Mouse (Mus musculus): ENCODE data around the gene Cdiptos. TPM values are rescaled to one million over a fixed set of nuclear protein-coding genes. Genes with fewer than 3 reads are reported as not detected.

Cdiptos gene
- polyA plus RNA-seq, 1 experiment from 2014 or later = 0.81 TPM

- Histone ChIP-seq H3K27me3 (ENCODE audit: low read depth, poor library complexity, severe bottlenecking) (no peaks in the 10 kb centered on the region), H3K4me3 (peak overlapping the region; percentile 83), H3K4me1 (peaks cover 85% of the 10 kb centered on the region), H3K27ac (peak overlapping the region; percentile 98), H3K36me3 (peaks cover 45% of the 10 kb centered on the region), H3K9me3 (replicated peaks) (no peaks in the 10 kb centered on the region)
- 79% methylated on average over 15 of the region's 15 CpGs for WGBS
- no peak for DNase-seq (ENCODE audit: low spot score)
Observed at GRCm38 (mm10) chr7:127018416-127019305, 42.8 kb upstream of the Cdiptos start.

GRCm38 (mm10) chr7:127017950-127018345, 42.0 kb upstream of the Cdiptos start:
- Histone ChIP-seq H3K4me3 (peak overlapping the region; percentile 21; the same call in 1 of the 2 replicates), H3K27me3 (ENCODE audit: low read depth, poor library complexity, severe bottlenecking) (no peaks in the 10 kb centered on the region), H3K4me1 (peaks cover 78% of the 10 kb centered on the region), H3K36me3 (peaks cover 45% of the 10 kb centered on the region), H3K9me3 (replicated peaks) (no peaks in the 10 kb centered on the region), H3K27ac (peak overlapping the region; percentile 98)
- no peak for DNase-seq (ENCODE audit: low spot score)
- WGBS = 55% methylated on average over 6 of the region's 6 CpGs

DNA sequence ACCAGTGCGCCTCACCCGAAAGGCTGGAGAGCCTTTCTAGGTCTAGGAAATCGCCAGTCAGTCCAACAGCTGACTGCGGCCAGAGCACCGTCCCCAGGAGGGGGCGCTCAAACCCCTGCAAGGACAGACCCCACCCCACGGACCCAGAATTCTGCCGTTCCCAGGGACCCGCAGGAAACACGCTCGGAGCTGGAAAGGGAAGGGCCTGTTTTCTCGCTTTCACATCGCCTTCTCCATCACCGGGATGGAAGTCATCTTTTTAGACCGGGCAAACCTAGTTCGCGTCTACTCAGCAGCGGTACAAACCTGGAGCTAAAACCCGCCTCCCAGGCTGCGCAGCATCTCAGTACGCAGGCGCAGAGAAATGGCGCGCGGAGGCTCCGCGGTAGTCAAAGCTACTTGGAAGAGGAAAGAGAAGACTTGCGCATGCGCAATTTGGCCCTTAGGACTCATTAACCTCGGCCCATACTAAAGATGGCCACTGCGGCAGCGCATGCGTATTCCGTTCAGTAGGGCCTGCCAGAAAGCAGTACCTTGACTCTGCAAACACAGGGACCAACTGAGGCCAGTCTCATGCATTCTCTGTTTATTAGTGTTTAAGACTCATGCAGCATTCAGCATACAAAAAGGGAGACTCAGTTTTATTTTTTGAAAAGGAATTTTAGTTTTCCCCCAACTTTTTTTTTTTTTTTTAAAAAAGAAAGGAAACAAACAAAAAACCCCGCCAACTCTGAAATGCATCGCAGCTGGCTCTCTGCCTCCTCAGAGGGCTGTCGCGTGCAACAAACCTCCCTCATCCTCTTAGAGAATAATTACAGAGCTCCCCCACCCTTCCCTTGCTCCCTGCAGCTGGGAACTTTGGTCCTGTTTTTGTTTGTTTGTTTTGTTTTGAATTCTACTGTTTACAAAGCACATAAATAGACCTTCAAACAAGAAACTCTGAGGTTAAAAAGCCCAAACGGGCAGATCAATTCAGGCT, 41.4 kb upstream of the Cdiptos start, which contains the start of gene Pagr1a:
Pagr1a (minus strand) TSS at position 382 of the 979 bp plus-strand sequence.
- no peaks in the 10 kb centered on the region for H3K27me3 ChIP-seq (ENCODE audit: low read depth, poor library complexity, severe bottlenecking)
- peaks cover 45% of the 10 kb centered on the region for H3K36me3 ChIP-seq
- DNase-seq (ENCODE audit: low spot score) = peak; percentile 97
- H3K9me3 ChIP-seq (replicated peaks) = no peaks in the 10 kb centered on the region
- 5% methylated on average over 39 of the region's 39 CpGs for WGBS
- H3K27ac ChIP-seq = peak within 1 kb of the TSS; percentile 98
- H3K4me3 ChIP-seq = peak within 1 kb of the TSS; percentile 87
- peaks cover 71% of the 10 kb centered on the region for H3K4me1 ChIP-seq

GRCm38 (mm10) chr7:127016486-127016938, 40.6 kb upstream of the Cdiptos start:
- Histone ChIP-seq H3K27me3 (ENCODE audit: low read depth, poor library complexity, severe bottlenecking) (no peaks in the 10 kb centered on the region), H3K4me3 (peak overlapping the region; percentile 87), H3K4me1 (peaks cover 64% of the 10 kb centered on the region), H3K36me3 (peaks cover 44% of the 10 kb centered on the region), H3K27ac (peak overlapping the region; percentile 98), H3K9me3 (replicated peaks) (no peaks in the 10 kb centered on the region)
- DNase-seq (ENCODE audit: low spot score) = peak; percentile 72
- under 1% methylated on average over 22 of the region's 22 CpGs for WGBS

DNA sequence TGATC, 40.4 kb upstream of the Cdiptos start, which contains the start of gene Pagr1b:
Pagr1b (minus strand) TSS at position 4 of the 5 bp plus-strand sequence.
- DNase-seq (ENCODE audit: low spot score) = no peak
- peak within 1 kb of the TSS; percentile 98 for H3K27ac ChIP-seq
- H3K4me1 ChIP-seq = peaks cover 61% of the 10 kb centered on the region
- peak within 1 kb of the TSS; percentile 87 for H3K4me3 ChIP-seq
- no peaks in the 10 kb centered on the region for H3K9me3 ChIP-seq (replicated peaks)
- peaks cover 45% of the 10 kb centered on the region for H3K36me3 ChIP-seq
- H3K27me3 ChIP-seq (ENCODE audit: low read depth, poor library complexity, severe bottlenecking) = no peaks in the 10 kb centered on the region

- Histone ChIP-seq H3K4me3 (peak overlapping the region; percentile 87), H3K9me3 (replicated peaks) (no peaks in the 10 kb centered on the region), H3K27me3 (ENCODE audit: low read depth, poor library complexity, severe bottlenecking) (no peaks in the 10 kb centered on the region), H3K4me1 (peaks cover 59% of the 10 kb centered on the region), H3K36me3 (peaks cover 47% of the 10 kb centered on the region), H3K27ac (peak overlapping the region; percentile 98)
- whole genome bisulfite sequencing = 4% methylated on average over 10 of the region's 10 CpGs
- no peak for DNase-seq (ENCODE audit: low spot score)
Observed at GRCm38 (mm10) chr7:127016081-127016480, 40.2 kb upstream of the Cdiptos start.

- no peaks in the 10 kb centered on the region for H3K9me3 ChIP-seq (replicated peaks)
- peaks cover 48% of the 10 kb centered on the region for H3K36me3 ChIP-seq
- peak overlapping the region; percentile 98; the same call in 1 of the 2 replicates for H3K27ac ChIP-seq
- H3K4me1 ChIP-seq = peaks cover 48% of the 10 kb centered on the region
- 92% methylated on average over 12 of the region's 12 CpGs for WGBS
- peak overlapping the region; percentile 87 for H3K4me3 ChIP-seq
- H3K27me3 ChIP-seq (ENCODE audit: low read depth, poor library complexity, severe bottlenecking) = no peaks in the 10 kb centered on the region
- no peak for DNase-seq (ENCODE audit: low spot score)
Observed at GRCm38 (mm10) chr7:127014993-127015392, 39.1 kb upstream of the Cdiptos start.

GRCm38 (mm10) chr7:127014320-127014719, 38.4 kb upstream of the Cdiptos start, which contains the start of gene Mvp:
Gene Mvp (minus strand): TSS chr7:127014621.
- 50% methylated on average over 11 of the region's 11 CpGs for WGBS
- Histone ChIP-seq H3K27me3 (ENCODE audit: low read depth, poor library complexity, severe bottlenecking) (no peaks in the 10 kb centered on the region), H3K36me3 (peaks cover 48% of the 10 kb centered on the region), H3K9me3 (replicated peaks) (no peaks in the 10 kb centered on the region), H3K4me1 (peaks cover 42% of the 10 kb centered on the region), H3K4me3 (peak within 1 kb of the TSS; percentile 87), H3K27ac (peak within 1 kb of the TSS; percentile 98)
- DNase-seq (ENCODE audit: low spot score) = peak; percentile 54

GRCm38 (mm10) chr7:127013385-127013784, 37.5 kb upstream of the Cdiptos start:
- H3K27ac ChIP-seq = no peak overlapping the region
- H3K27me3 ChIP-seq (ENCODE audit: low read depth, poor library complexity, severe bottlenecking) = no peaks in the 10 kb centered on the region
- H3K4me1 ChIP-seq = peaks cover 32% of the 10 kb centered on the region
- H3K9me3 ChIP-seq (replicated peaks) = no peaks in the 10 kb centered on the region
- DNase-seq (ENCODE audit: low spot score) = no peak
- peaks cover 48% of the 10 kb centered on the region for H3K36me3 ChIP-seq
- 89% methylated on average over 6 of the region's 6 CpGs for WGBS
- no peak overlapping the region for H3K4me3 ChIP-seq

- 93% methylated on average over 10 of the region's 10 CpGs for WGBS
- H3K27me3 ChIP-seq (ENCODE audit: low read depth, poor library complexity, severe bottlenecking) = no peaks in the 10 kb centered on the region
- DNase-seq (ENCODE audit: low spot score) = no peak
- peaks cover 27% of the 10 kb centered on the region for H3K4me1 ChIP-seq
- H3K36me3 ChIP-seq = peaks cover 48% of the 10 kb centered on the region
- no peaks in the 10 kb centered on the region for H3K9me3 ChIP-seq (replicated peaks)
- no peak overlapping the region for H3K4me3 ChIP-seq
- no peak overlapping the region for H3K27ac ChIP-seq
Observed at GRCm38 (mm10) chr7:127012845-127013244, 36.9 kb upstream of the Cdiptos start.

GRCm38 (mm10) chr7:127012374-127012773, 36.5 kb upstream of the Cdiptos start:
- H3K36me3 ChIP-seq = peaks cover 48% of the 10 kb centered on the region
- H3K4me1 ChIP-seq = peaks cover 24% of the 10 kb centered on the region
- H3K27ac ChIP-seq = no peak overlapping the region
- no peaks in the 10 kb centered on the region for H3K9me3 ChIP-seq (replicated peaks)
- WGBS = 89% methylated on average over 6 of the region's 6 CpGs
- H3K27me3 ChIP-seq (ENCODE audit: low read depth, poor library complexity, severe bottlenecking) = no peaks in the 10 kb centered on the region
- no peak overlapping the region for H3K4me3 ChIP-seq
- no peak for DNase-seq (ENCODE audit: low spot score)

DNA sequence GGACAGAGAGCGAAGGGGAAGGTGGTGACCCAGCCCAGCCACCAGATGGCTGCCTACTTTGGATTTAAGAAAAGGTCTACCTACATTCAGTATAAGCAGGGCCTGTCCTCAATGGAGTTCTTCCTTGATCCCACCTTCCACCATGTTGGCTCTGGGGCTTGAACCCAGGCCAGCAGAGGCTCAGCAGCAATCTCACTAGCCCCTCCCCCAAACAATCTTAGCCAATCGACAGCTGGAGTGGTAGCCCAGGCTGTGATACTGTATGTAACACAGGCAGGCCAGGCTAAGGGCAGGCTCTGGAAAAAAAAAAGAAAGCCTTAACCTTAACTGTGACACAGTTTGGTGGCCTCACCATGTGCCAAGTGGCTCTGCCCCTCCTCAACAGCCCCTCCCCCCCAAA, 35.8 kb upstream of the Cdiptos start:
- DNase-seq (ENCODE audit: low spot score) = no peak
- Histone ChIP-seq H3K36me3 (peaks cover 48% of the 10 kb centered on the region), H3K9me3 (replicated peaks) (no peaks in the 10 kb centered on the region), H3K27ac (no peak overlapping the region), H3K4me3 (no peak overlapping the region), H3K4me1 (peaks cover 24% of the 10 kb centered on the region), H3K27me3 (ENCODE audit: low read depth, poor library complexity, severe bottlenecking) (no peaks in the 10 kb centered on the region)
- 68% methylated on average over 2 of the region's 2 CpGs for WGBS

- Histone ChIP-seq H3K9me3 (replicated peaks) (no peaks in the 10 kb centered on the region), H3K4me1 (peaks cover 22% of the 10 kb centered on the region), H3K27ac (no peak overlapping the region), H3K27me3 (ENCODE audit: low read depth, poor library complexity, severe bottlenecking) (no peaks in the 10 kb centered on the region), H3K4me3 (no peak overlapping the region), H3K36me3 (peaks cover 48% of the 10 kb centered on the region)
- WGBS = 90% methylated on average over 2 of the region's 2 CpGs
- DNase-seq (ENCODE audit: low spot score) = no peak
Observed at GRCm38 (mm10) chr7:127011051-127011450, 35.2 kb upstream of the Cdiptos start.

All from limb, embryonic 10.5 days (tissue).